Mouse (Mus musculus) MEL (cell line): ENCODE measurements around the gene Eif2ak3. TPM values are rescaled to one million over a fixed set of nuclear protein-coding genes. Genes with fewer than 3 reads are reported as not detected.

Source experiments
- DNase-seq: peaks from one replicate; pipeline ENCODE4 v3.0.0; 2011; ENCODE audit warnings: low read depth, low spot score
- H3K27ac ChIP-seq: 2 replicates; pipeline ENCODE4 v1.5.1; 2012; ENCODE audit warnings: low read depth, mild to moderate bottlenecking, control low read depth, low read length, moderate library complexity; ENCODE audit not compliant: control insufficient read depth
- H3K27me3 ChIP-seq, 2 experiments: fragments of 150-350 bp in 1 of 2; sonication (generic) in 1 of 2; 2 replicates each; pipeline ENCODE4 v1.6.1; 2012; ENCODE audit warnings: low read length in 2 of 2, mild to moderate bottlenecking in 2 of 2, improper control_type of control experiment in 1 of 2, moderate library complexity in 1 of 2; ENCODE audit not compliant: insufficient read depth in 2 of 2, control insufficient read depth in 1 of 2
- H3K36me3 ChIP-seq, 2 experiments: 2 replicates each; pipeline ENCODE4 v1.6.1; 2012 to 2014; ENCODE audit warnings: low read length in 2 of 2, improper control_type of control experiment in 1 of 2, inconsistent platforms in 1 of 2, mild to moderate bottlenecking in 1 of 2; ENCODE audit not compliant: insufficient read depth in 2 of 2, control insufficient read depth in 1 of 2
- H3K4me1 ChIP-seq, 2 experiments: fragments of 150-350 bp in 1 of 2; sonication (generic) in 1 of 2; 2 replicates each; pipeline ENCODE4 v1.6.1; 2012; ENCODE audit warnings: low read length in 2 of 2, improper control_type of control experiment in 1 of 2, mild to moderate bottlenecking in 1 of 2; ENCODE audit not compliant: insufficient read depth in 2 of 2, control insufficient read depth in 1 of 2
- H3K4me3 ChIP-seq, 2 experiments: fragments of 150-350 bp in 1 of 2; sonication (generic) in 1 of 2; 2 replicates each; pipeline ENCODE4 v1.5.1; 2012; ENCODE audit warnings: low read depth in 2 of 2, low read length in 2 of 2, mild to moderate bottlenecking in 2 of 2, moderate library complexity in 2 of 2, control low read depth in 1 of 2, improper control_type of control experiment in 1 of 2; ENCODE audit not compliant: control insufficient read depth in 1 of 2, insufficient read depth in 1 of 2
- H3K79me2 ChIP-seq: 2 replicates; pipeline ENCODE4 v1.6.1; 2012; ENCODE audit warnings: mild to moderate bottlenecking, low read length, moderate library complexity; ENCODE audit not compliant: control insufficient read depth, poor library complexity, insufficient read depth
- H3K9ac ChIP-seq: 2 replicates; pipeline ENCODE4 v1.6.1; 2012; ENCODE audit warnings: low read depth, mild to moderate bottlenecking, control low read depth, low read length, moderate library complexity; ENCODE audit not compliant: control insufficient read depth, poor library complexity, severe bottlenecking
- H3K9me3 ChIP-seq: fragments of 150-350 bp; sonication (generic); replicated peaks from 2 replicates; pipeline ENCODE4 v1.6.1; 2012; ENCODE audit warnings: mild to moderate bottlenecking, low read length, improper control_type of control experiment, moderate library complexity; ENCODE audit not compliant: insufficient read depth
- BHLHE40 ChIP-seq: IDR thresholded peaks from 2 replicates; pipeline ENCODE4 v1.6.1; 2012; ENCODE audit warnings: low read depth, mild to moderate bottlenecking, inconsistent platforms, low read length, improper control_type of control experiment, borderline replicate concordance
- CHD2 ChIP-seq: IDR thresholded peaks from 2 replicates; pipeline ENCODE4 v1.6.1; 2011; ENCODE audit warnings: low read length, improper control_type of control experiment
- E2F4 ChIP-seq: IDR thresholded peaks from 2 replicates; pipeline ENCODE4 v1.6.1; 2011; ENCODE audit warnings: low read depth, low read length, improper control_type of control experiment, borderline replicate concordance
- EP300 ChIP-seq, 2 experiments: IDR thresholded peaks; 2 replicates each; pipeline ENCODE4 v1.6.1; 2011; ENCODE audit warnings: improper control_type of control experiment in 2 of 2, low read length in 2 of 2, low read depth in 1 of 2, mild to moderate bottlenecking in 1 of 2
- GATA1 ChIP-seq: IDR thresholded peaks from 2 replicates; pipeline ENCODE4 v1.6.1; 2011; ENCODE audit warnings: low read depth, low read length, improper control_type of control experiment
- MAFK ChIP-seq: IDR thresholded peaks from 2 replicates; pipeline ENCODE4 v1.6.1; 2011; ENCODE audit warnings: low read depth, mild to moderate bottlenecking, low read length, improper control_type of control experiment, borderline replicate concordance
- MAX ChIP-seq: IDR thresholded peaks from 2 replicates; pipeline ENCODE4 v1.6.1; 2011; ENCODE audit warnings: low read length, improper control_type of control experiment
- MXI1 ChIP-seq: IDR thresholded peaks from 2 replicates; pipeline ENCODE4 v1.6.1; 2011; ENCODE audit warnings: mild to moderate bottlenecking, low read depth, low read length, improper control_type of control experiment
- MYB ChIP-seq: IDR thresholded peaks from 2 replicates; pipeline ENCODE4 v1.6.1; 2011; ENCODE audit warnings: mild to moderate bottlenecking, low read depth, low read length, improper control_type of control experiment
- NELFE ChIP-seq: IDR thresholded peaks from 2 replicates; pipeline ENCODE4 v1.6.1; 2011; ENCODE audit warnings: low read depth, low read length, improper control_type of control experiment
- NRF1 ChIP-seq: IDR thresholded peaks from 2 replicates; pipeline ENCODE4 v1.6.1; 2014; ENCODE audit warnings: low read depth, mild to moderate bottlenecking, inconsistent platforms, low read length, improper control_type of control experiment, moderate library complexity; ENCODE audit not compliant: poor library complexity, insufficient read depth, severe bottlenecking
- POLR2A ChIP-seq, 2 experiments: IDR thresholded peaks; 2 replicates each; pipeline ENCODE4 v1.6.1; 2011 to 2012; ENCODE audit warnings: low read length in 2 of 2, mild to moderate bottlenecking in 2 of 2, control low read depth in 1 of 2, improper control_type of control experiment in 1 of 2, low read depth in 1 of 2, moderate library complexity in 1 of 2; ENCODE audit not compliant: control insufficient read depth in 1 of 2, insufficient read depth in 1 of 2, poor library complexity in 1 of 2
- POLR2AphosphoS2 ChIP-seq: IDR thresholded peaks from 2 replicates; pipeline ENCODE4 v1.6.1; 2011; ENCODE audit warnings: low read length, improper control_type of control experiment
- POLR2AphosphoS5 ChIP-seq: IDR thresholded peaks from 2 replicates; pipeline ENCODE4 v1.6.1; 2012; ENCODE audit warnings: low read depth, borderline replicate concordance, mild to moderate bottlenecking, inconsistent platforms, low read length, moderate library complexity, mixed read lengths
- RCOR1 ChIP-seq: IDR thresholded peaks from 2 replicates; pipeline ENCODE4 v1.6.1; 2012; ENCODE audit warnings: low read depth, mild to moderate bottlenecking, inconsistent platforms, low read length, improper control_type of control experiment
- SMC3 ChIP-seq: IDR thresholded peaks from 2 replicates; pipeline ENCODE4 v1.6.1; 2011; ENCODE audit warnings: low read depth, low read length, improper control_type of control experiment
- TCF12 ChIP-seq: IDR thresholded peaks from 2 replicates; pipeline ENCODE4 v1.6.1; 2014; ENCODE audit warnings: low read depth, mild to moderate bottlenecking, inconsistent platforms, low read length, improper control_type of control experiment, moderate library complexity
- UBTF ChIP-seq: IDR thresholded peaks from 2 replicates; pipeline ENCODE4 v1.6.1; 2012; ENCODE audit warnings: low read depth, mild to moderate bottlenecking, inconsistent platforms, low read length, improper control_type of control experiment, moderate library complexity, borderline replicate concordance; ENCODE audit not compliant: insufficient read depth
- USF1 ChIP-seq: IDR thresholded peaks from 2 replicates; pipeline ENCODE4 v1.6.1; 2014; ENCODE audit warnings: low read depth, mild to moderate bottlenecking, inconsistent platforms, low read length, improper control_type of control experiment, moderate library complexity
- ZKSCAN1 ChIP-seq: IDR thresholded peaks from 2 replicates; pipeline ENCODE4 v1.6.1; 2012; ENCODE audit warnings: low read depth, mild to moderate bottlenecking, inconsistent platforms, low read length, improper control_type of control experiment, moderate library complexity
- ZNF384 ChIP-seq: IDR thresholded peaks from 2 replicates; pipeline ENCODE4 v1.6.1; 2012; ENCODE audit warnings: low read depth, mild to moderate bottlenecking, inconsistent platforms, low read length, improper control_type of control experiment
- polyA plus RNA-seq, 2 experiments: library from polyadenylated mRNA; stranded (reverse) in 1 of 2; unstranded in 1 of 2; fragments of >175 nt in 1 of 2; fragments of >200 nt in 1 of 2; gene quantifications; 2 replicates each; pipeline versions ENCODE4 v1.2.1 to v1.2.4; 2012; ENCODE audit warnings: low replicate concordance in 2 of 2, low read depth in 1 of 2; ENCODE audit not compliant: insufficient read length in 2 of 2, insufficient read depth in 1 of 2, missing spikeins in 1 of 2
- total RNA-seq: library from RNA; depleted of rRNA; stranded (reverse); fragments of 300-350 nt; gene quantifications from 2 replicates; pipeline ENCODE4 v1.2.3, GENCODE M21; 2012

The Eif2ak3 gene
- total and polyA plus RNA-seq, 3 experiments = 9.1 to 9.9 TPM; not detected in 1

- H3K4me1 ChIP-seq = no peaks in the 10 kb centered on the region
- DNase-seq = no peak
- H3K9ac ChIP-seq = no peak overlapping the region
- no peaks in the 10 kb centered on the region for H3K27me3 ChIP-seq
- H3K79me2 ChIP-seq = peaks cover 2% of the 10 kb centered on the region; the same call in 1 of the 2 replicates
- TF ChIP-seq NRF1 (no peak), MAFK (no peak), ZNF384 (no peak), ZKSCAN1 (no peak), NELFE (no peak), MXI1 (no peak), POLR2AphosphoS5 (no peak), CHD2 (no peak)
- H3K9me3 ChIP-seq = no peaks in the 10 kb centered on the region
- H3K4me3 ChIP-seq = no peak overlapping the region
- no peak overlapping the region for H3K27ac ChIP-seq
- no peaks in the 10 kb centered on the region for H3K36me3 ChIP-seq
Observed at GRCm38 (mm10) chr6:70866761-70867160, 22.4 kb downstream of the Eif2ak3 start.

GRCm38 (mm10) chr6:70867297-70867696 lies 23.0 kb downstream of the Eif2ak3 start:
- Histone ChIP-seq H3K36me3 (no peaks in the 10 kb centered on the region), H3K79me2 (no peaks in the 10 kb centered on the region), H3K9me3 (no peaks in the 10 kb centered on the region), H3K9ac (no peak overlapping the region), H3K27ac (no peak overlapping the region), H3K4me3 (no peak overlapping the region), H3K4me1 (no peaks in the 10 kb centered on the region), H3K27me3 (no peaks in the 10 kb centered on the region)
- TF ChIP-seq POLR2AphosphoS2 = no peak
- TF ChIP-seq MAFK = no peak
- DNase-seq = no peak

GRCm38 (mm10) chr6:70871511-70871980 lies 27.2 kb downstream of the Eif2ak3 start:
- no peak for TF ChIP-seq POLR2AphosphoS2
- no peak for TF ChIP-seq POLR2AphosphoS5
- no peak for TF ChIP-seq GATA1
- no peak for TF ChIP-seq BHLHE40
- TF ChIP-seq UBTF = no peak
- TF ChIP-seq ZKSCAN1 = no peak
- no peak for TF ChIP-seq SMC3
- no peak for TF ChIP-seq MAX
- no peak for TF ChIP-seq USF1
- TF ChIP-seq NELFE = no peak
- no peak for TF ChIP-seq POLR2A (IDR thresholded peaks at IDR 0.05; ENCODE audit: control insufficient read depth in 1 of 2, insufficient read depth in 1 of 2, low read depth in 1 of 2, low read length in 2 of 2, poor library complexity in 1 of 2)
- TF ChIP-seq RCOR1 = no peak
- no peak for TF ChIP-seq CHD2
- TF ChIP-seq E2F4 = no peak
- TF ChIP-seq TCF12 = no peak
- TF ChIP-seq EP300 (IDR thresholded peaks at IDR 0.05; ENCODE audit: low read depth in 1 of 2, low read length in 2 of 2) = no peak
- no peak for TF ChIP-seq MYB
- Histone ChIP-seq H3K36me3 (no peaks in the 10 kb centered on the region), H3K9me3 (no peaks in the 10 kb centered on the region), H3K27me3 (no peaks in the 10 kb centered on the region), H3K79me2 (no peaks in the 10 kb centered on the region), H3K4me3 (no peak overlapping the region), H3K27ac (no peak overlapping the region), H3K9ac (no peak overlapping the region), H3K4me1 (no peaks in the 10 kb centered on the region)
- DNase-seq = no peak
